Mouse (Mus musculus): ENCODE results near the gene Arl5a.

GRCm38 (mm10) chr2:52420001-52420710 is 4.5 kb downstream of the Arl5a start:
- TF ChIP-seq CTCF (conservative IDR thresholded peaks at IDR 0.05; ENCODE audit: insufficient read depth, insufficient read length, low read depth, low read length) = no peak
- TF ChIP-seq POLR2A (IDR thresholded peaks at IDR 0.05; ENCODE audit: low read depth, low read length) = no peak
